Mouse (Mus musculus) Patski (cell line): ENCODE results near the gene Gprin2. TPM values are rescaled to one million over a fixed set of nuclear protein-coding genes. Genes with fewer than 3 reads are reported as not detected.

Experiments used
- ATAC-seq: fragments of 100-300 bp; one replicate; pipeline ENCODE4 v1.8.0; 2021
- CTCF ChIA-PET: fragments of 350-600 bp; sonication (Branson Sonifier 250); formaldehyde crosslinking; loops from one replicate; lab custom pipeline; 2022; ENCODE audit warnings: inconsistent platforms; lab: Charles Lee
- POLR2A ChIA-PET: fragments of 350-600 bp; sonication (Branson Sonifier 250); formaldehyde crosslinking; loops from one replicate; lab custom pipeline; 2022; ENCODE audit warnings: antibody characterized with exemption, inconsistent platforms; lab: Charles Lee
- DNase-seq: peaks from one replicate; pipeline ENCODE4 v3.0.0-alpha.2; 2011; ENCODE audit warnings: low read depth, low spot score
- H3K27me3 ChIP-seq: fragments of 371-371 bp; one replicate; pipeline ENCODE4 v1.5.1; 2021
- CTCF ChIP-seq: fragments of 100-300 bp; IDR thresholded peaks from one replicate; pipeline ENCODE4 v1.5.1; 2021
- in situ Hi-C: fragments of 300-500 bp; cut with MboI; formaldehyde crosslinking; loops from 3 replicates; pipeline ENCODE4 v1.11.1; 2018; ENCODE audit warnings: low pct_unique_long_range_greater_than_20kb, mixed read lengths
- polyA plus RNA-seq: library from polyadenylated mRNA; unstranded; gene quantifications from one replicate; pipeline ENCODE4 v1.2.3, GENCODE M21; 2021

Gprin2 gene
- polyA plus RNA-seq, 1 experiment from 2014 or later: 0.33 TPM

DNA sequence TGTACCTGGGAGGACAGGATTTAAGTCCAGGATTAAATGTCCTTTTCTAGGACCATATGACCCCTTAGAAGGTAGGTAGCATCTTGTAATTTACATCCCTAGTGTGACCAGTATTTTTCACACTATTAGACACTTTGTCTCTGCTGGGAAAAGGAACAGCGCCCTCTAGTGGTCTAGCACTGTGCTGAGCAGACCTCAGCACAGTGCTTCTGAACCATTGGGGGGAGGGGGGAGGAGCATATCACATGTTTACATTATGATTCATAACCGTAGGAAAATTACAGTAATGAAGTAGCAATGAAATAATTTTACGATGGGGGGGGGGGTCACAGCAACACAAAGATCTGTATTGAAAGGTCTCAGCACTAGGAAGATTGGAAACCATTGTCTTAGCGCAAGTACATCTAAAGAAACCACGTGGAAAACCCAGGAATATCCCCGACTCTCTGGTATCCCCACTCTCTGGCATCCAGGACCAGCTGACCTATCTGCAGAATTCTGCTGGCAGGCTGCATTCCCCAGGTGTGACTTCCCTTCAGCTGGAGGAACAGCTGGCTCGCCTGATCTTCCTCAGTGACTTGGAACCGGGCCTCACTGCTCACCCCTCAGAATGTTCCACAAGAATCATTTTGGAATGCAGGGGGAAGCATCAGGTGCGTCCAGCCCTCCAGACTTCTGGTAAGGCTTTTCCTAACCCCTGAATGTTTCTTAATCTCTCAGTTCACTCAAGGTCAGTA lies 46.7 kb downstream of the Gprin2 start:
- POLR2A ChIA-PET: no interaction called here
- in situ Hi-C loops: no loop called here
- H3K27me3 ChIP-seq: peaks cover 2% of the 10 kb centered on the region
- peak; percentile 67 for TF ChIP-seq CTCF
- DNase-seq (no peak), ATAC-seq (peak; percentile 64)
- CTCF ChIA-PET: interaction anchor here (1.1 to 1.8 kb wide), 4 partner anchors 11 to 72 kb away, joined by 3 read pairs; no protein-coding TSS in a partner anchor

DNA sequence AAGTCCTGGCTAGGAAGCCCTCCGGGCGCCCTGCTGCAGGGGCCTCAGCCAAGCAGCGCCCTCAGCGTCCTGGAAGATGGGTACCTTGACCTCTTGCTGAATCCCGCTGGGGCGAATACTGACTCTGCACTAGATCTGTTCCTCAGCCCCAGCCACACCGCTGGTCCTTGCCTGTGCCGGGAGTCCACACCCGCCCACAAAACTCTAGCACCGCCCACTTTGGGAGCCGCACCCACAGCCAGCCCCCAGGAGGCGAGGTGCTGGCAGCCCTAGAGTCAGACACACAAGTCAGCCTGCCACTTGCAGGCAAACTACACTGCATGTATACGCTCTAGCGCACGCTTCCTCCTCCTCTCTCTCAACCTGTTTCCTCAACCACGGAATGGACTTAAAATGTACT lies 49.1 kb downstream of the Gprin2 start, which contains the start of gene Npy4r:
Gene Npy4r, minus strand, starts transcription at position 148 of the 400 bp plus-strand sequence.
- H3K27me3 ChIP-seq: peaks cover 2% of the 10 kb centered on the region
- ChIA-PET CTCF (no interaction called here), POLR2A (no interaction called here)
- in situ Hi-C loops: no loop called here
- no peak for ATAC-seq
- no peak for DNase-seq
- TF ChIP-seq CTCF: no peak

DNA sequence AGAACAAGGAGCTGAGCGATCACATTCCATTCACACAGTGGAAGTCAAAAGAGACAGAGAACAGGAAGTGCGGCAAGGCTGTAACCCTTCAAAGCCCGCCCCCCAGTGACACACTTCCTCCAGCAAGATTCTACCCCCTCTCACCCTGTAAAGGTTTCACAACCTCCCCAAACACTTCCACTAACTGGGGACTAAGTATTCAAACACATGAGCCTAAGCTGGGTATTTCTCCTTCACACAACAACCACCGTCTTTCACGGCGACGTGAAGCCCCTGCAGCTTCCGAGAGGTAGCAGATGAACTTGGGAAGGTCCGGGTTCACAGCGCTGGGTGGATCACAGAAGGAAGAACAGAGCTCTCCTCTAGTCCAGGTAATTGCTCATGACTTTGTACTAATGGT lies 58.5 kb downstream of the Gprin2 start:
- peaks cover 5% of the 10 kb centered on the region for H3K27me3 ChIP-seq
- TF ChIP-seq CTCF: no peak
- POLR2A ChIA-PET: no interaction called here
- DNase-seq (no peak), ATAC-seq (no peak)
- CTCF ChIA-PET: no interaction called here
- in situ Hi-C loops: no loop called here

DNA sequence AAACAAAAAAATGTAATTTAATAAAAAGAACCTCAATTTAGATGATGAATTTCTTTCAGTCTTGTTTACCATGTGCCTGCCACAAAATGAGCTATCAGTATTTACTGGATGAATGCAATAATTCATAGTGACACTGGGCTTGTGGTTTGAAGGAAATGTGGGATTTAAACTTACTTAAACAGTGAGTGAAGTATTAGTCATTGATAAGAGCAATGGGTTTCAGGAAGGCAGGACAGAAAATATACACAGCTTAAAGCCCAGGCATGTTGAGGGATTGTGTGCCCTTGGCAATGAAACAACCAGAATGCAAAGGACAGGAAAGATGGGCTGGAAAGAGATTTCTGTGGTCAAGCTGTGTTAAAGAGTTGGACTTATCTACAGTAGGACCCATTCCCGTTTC lies 59.1 kb downstream of the Gprin2 start:
- no peak for ATAC-seq

DNA sequence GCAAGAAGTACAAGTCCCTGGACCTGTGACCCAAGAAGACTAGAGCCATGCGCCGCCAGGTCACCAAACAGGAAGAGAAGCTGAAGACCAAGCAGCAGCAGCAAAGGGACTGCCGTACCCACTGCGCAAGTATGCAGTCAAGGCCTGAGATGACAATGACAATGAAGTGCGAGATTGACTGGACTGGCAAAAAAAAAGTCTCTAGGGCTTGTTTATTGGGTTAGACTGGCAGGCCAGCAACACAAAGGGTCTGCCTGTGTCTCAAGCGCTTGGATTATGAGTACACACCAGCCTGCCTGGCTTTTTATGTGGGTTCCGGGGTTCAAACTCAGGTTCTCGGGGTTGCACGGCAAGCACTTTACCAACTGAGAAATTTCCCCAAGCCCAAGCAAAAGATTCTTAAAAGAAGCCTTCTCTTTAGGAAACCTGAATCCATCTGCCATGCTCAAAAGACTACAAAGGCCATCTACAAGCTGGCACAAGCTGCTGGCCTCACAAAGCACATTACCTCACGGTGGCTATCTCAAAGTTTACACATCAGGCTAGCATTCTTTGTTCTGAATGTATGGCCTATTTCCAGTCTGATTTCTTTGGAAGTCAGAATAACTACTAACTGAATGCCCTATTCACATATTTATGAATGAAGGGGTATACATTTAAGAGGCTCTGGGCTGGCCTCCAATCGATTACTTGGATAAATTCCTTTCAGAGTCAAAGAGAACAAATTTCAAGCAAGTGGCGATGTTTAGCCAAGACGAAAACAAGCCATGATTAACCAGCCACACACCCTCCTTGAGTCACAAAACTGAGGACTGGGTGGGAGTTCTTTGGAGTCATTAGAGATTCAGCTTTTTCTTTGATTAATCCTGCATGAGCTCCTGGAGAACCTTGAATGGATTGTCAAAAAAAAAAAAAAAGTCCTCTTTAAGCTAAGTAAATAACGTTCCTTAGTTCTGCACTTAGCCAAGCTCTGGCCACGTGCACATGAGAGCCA lies 61.5 kb downstream of the Gprin2 start:
- peaks cover 5% of the 10 kb centered on the region for H3K27me3 ChIP-seq
- in situ Hi-C loops: no loop called here
- ChIA-PET CTCF (no interaction called here), POLR2A (no interaction called here)
- ATAC-seq: no peak
- DNase-seq: no peak
- no peak for TF ChIP-seq CTCF

More for the DNA sequence above, 59.1 kb downstream of the Gprin2 start:
- DNase-seq: no peak
- CTCF ChIA-PET: no interaction called here
- in situ Hi-C loops: no loop called here
- TF ChIP-seq CTCF: no peak
- H3K27me3 ChIP-seq: peaks cover 5% of the 10 kb centered on the region
- POLR2A ChIA-PET: no interaction called here

Other genes with a start within 250 kb of the Gprin2 start
- gene Rbp3, start 247.7 kb downstream of the Gprin2 start, polyA plus RNA-seq: not detected
- 0.01 TPM for gene Zfp488, start 222.9 kb downstream of the Gprin2 start, polyA plus RNA-seq
- not detected for gene Gm30083, start 186.5 kb downstream of the Gprin2 start, polyA plus RNA-seq
- gene Gm5460, start 184.9 kb downstream of the Gprin2 start, polyA plus RNA-seq: not detected
- gene Antxrl, start 148.9 kb downstream of the Gprin2 start, polyA plus RNA-seq: 0.28 TPM
- gene Anxa8, start 115.7 kb downstream of the Gprin2 start, polyA plus RNA-seq: 4.5 TPM
- gene A630023A22Rik, start 98.9 kb downstream of the Gprin2 start, polyA plus RNA-seq: 1.1 TPM
- gene Npy4r, start 49.2 kb downstream of the Gprin2 start, polyA plus RNA-seq: 0.08 TPM
- 0.03 TPM for gene Syt15, start 17.9 kb upstream of the Gprin2 start, polyA plus RNA-seq
- 7.0 TPM for gene Shld2, start 108.8 kb upstream of the Gprin2 start, polyA plus RNA-seq
- 263 TPM for gene Glud1, start 109.1 kb upstream of the Gprin2 start, polyA plus RNA-seq
- gene Fam25c, start 153.8 kb upstream of the Gprin2 start, polyA plus RNA-seq: not detected
- gene Sncg, start 173.1 kb upstream of the Gprin2 start, polyA plus RNA-seq: not detected
- gene Mmrn2, start 173.8 kb upstream of the Gprin2 start, polyA plus RNA-seq: 0.04 TPM